Mouse (Mus musculus) lung, embryonic 16.5 days (tissue): Measurements from ENCODE around the gene Samd4. TPM values are rescaled to one million over a fixed set of nuclear protein-coding genes. Genes with fewer than 3 reads are reported as not detected.
A peak's percentile ranks its signal among the peaks of the same experiment; 100 is the strongest.

Experiments used
- ATAC-seq: fragments of 200-750 bp; cut with Nextera tagmentation; 2 replicates; pipeline ENCODE4 v1.8.0; 2017; ENCODE audit warnings: low read depth, mild to moderate bottlenecking, moderate library complexity
- H3K27ac ChIP-seq: fragments of 300-500 bp; sonication (generic); 2 replicates; pipeline ENCODE4 v1.5.1; 2014; ENCODE audit warnings: mild to moderate bottlenecking, control low read depth, low read length
- H3K27me3 ChIP-seq: fragments of 300-500 bp; sonication (generic); 2 replicates; pipeline ENCODE4 v1.6.1; 2014; ENCODE audit warnings: low read depth, low read length, mixed read lengths; ENCODE audit not compliant: control insufficient read depth, insufficient read depth
- H3K36me3 ChIP-seq: fragments of 300-500 bp; sonication (generic); 2 replicates; pipeline ENCODE4 v1.6.1; 2014; ENCODE audit warnings: low read length; ENCODE audit not compliant: control insufficient read depth, insufficient read depth
- H3K4me1 ChIP-seq: fragments of 300-500 bp; sonication (generic); replicated peaks from 2 replicates; pipeline ENCODE4 v1.6.1; 2014; ENCODE audit warnings: low read length, mixed read lengths; ENCODE audit not compliant: control insufficient read depth, insufficient read depth
- H3K4me2 ChIP-seq: fragments of 300-500 bp; sonication (generic); 2 replicates; pipeline ENCODE4 v1.6.1; 2014; ENCODE audit warnings: low read depth, low read length, control low read depth
- H3K4me3 ChIP-seq: fragments of 300-500 bp; sonication (generic); 2 replicates; pipeline ENCODE4 v1.5.1; 2014; ENCODE audit warnings: mild to moderate bottlenecking, low read length, control low read depth
- H3K9ac ChIP-seq: fragments of 300-500 bp; sonication (generic); 2 replicates; pipeline ENCODE4 v1.6.1; 2014; ENCODE audit warnings: low read length, control low read depth
- H3K9me3 ChIP-seq: fragments of 300-500 bp; sonication (generic); 2 replicates; pipeline ENCODE4 v1.6.1; 2016; ENCODE audit warnings: low read length; ENCODE audit not compliant: control insufficient read depth
- WGBS: fragments of 180-500 bp; shearing (Covaris S2); extraction: QIAGEN DNeasy Blood & Tissue Kit; methylation state at CpG from one replicate; pipeline ENCODE4 v1.1.7; 2014; 5-methylcytosine and 5-hydroxymethylcytosine counted together
- polyA plus RNA-seq: library from polyadenylated mRNA; unstranded; fragments of >200 nt; fragmentation: Nextera tagmentation; extraction: Ambion mirVana; gene quantifications from 2 replicates; pipeline ENCODE4 v1.2.1, GENCODE M21; 2015

Samd4 gene
- polyA plus RNA-seq, 1 experiment from 2014 or later, result 6.2 TPM

DNA sequence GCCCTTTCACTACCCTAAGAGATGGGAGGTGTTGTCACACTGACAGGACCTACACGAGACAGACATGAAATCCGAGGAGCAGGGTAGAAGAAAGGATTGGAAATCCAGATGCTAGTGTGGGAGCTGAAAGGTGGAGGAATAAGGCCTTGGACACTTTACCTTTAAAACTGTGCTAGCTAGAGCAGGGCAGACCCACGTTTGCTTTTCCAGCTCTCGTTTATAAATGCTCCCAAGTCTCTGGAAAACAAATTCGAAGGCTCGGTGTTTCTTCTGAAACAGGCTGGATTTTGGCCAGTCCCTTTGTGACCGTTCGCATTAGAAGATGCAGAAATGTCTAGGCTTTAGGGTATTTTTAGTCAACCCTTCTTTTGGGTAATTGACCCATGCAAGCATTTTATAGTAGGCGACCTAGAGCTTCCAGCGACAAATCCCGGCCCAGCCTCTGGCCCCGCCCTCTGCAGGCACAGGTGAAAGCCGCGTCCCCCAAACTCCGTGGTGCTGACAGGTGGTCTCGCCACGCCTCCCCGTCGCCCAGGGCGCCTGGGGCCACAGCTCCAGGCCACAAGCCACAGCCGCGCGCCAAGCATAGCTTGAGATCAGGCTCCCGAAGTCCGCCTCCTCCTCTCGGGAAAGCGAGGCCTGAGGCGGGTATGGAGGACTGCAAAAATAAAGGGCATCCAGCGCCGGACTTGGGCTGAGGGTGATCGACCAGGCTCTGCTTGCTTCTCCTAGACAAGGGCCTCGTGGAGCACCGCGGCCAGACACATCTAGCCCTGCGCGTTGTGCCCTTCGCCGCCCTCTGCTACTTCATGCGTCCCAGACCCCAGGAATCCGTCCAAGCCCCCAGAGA is 848 bp upstream of the Samd4 start:
- H3K4me3 ChIP-seq, result peak overlapping the region; percentile 76
- H3K27me3 ChIP-seq, result no peaks in the 10 kb centered on the region
- H3K4me2 ChIP-seq, result peak overlapping the region; percentile 95
- peak overlapping the region; percentile 93 for H3K27ac ChIP-seq
- 6% methylated on average over 38 of the region's 40 CpGs for WGBS
- peak; percentile 16; the same call in 1 of the 2 replicates for ATAC-seq
- H3K9ac ChIP-seq, result peak overlapping the region; percentile 83
- H3K4me1 ChIP-seq, result peaks cover 12% of the 10 kb centered on the region; the same call in 1 of the 2 replicates
- no peaks in the 10 kb centered on the region for H3K9me3 ChIP-seq
- H3K36me3 ChIP-seq, result no peaks in the 10 kb centered on the region

DNA sequence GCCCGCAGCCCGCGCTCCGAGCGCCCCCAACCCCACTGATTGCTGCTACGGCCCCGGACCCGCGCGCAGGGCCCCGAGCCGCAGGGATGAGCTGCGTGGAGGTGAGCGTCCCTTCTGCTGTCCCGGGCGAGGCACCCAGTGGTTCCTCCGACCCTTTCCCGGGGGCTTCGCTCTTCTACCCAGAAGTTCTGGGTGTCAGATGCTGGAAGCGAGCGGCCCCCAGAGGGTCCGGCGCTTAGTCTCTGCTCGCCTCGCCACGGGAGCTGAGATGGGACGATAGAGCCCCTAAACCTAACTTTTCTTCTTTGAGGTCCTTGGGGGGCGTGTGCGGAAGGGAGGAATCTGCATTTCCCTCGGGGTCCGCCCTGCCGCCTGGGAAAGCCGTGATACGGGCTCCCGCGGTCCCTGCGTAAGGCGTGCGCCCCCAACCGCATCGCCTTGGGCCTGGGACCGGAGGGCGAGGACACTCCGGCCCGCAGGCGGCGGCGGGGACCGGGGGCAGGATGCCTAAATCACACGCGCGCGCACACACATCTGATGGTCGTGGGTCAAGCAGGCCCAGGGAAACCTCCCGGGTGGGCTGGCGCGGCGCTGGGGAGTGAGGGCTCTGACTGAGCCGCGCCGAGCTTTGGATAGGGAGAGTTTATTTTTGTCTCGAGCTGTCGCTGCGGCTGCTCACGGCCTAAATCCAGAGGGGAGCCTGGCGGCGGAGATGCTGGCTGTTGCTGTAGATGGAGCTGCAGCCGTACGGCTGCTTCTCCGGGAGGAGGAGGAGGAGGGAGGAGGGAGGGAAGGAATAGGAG is 615 bp downstream of the Samd4 start:
- H3K4me1 ChIP-seq, result peaks cover 12% of the 10 kb centered on the region; the same call in 1 of the 2 replicates
- H3K4me3 ChIP-seq, result peak overlapping the region; percentile 76
- H3K27me3 ChIP-seq, result no peaks in the 10 kb centered on the region
- H3K27ac ChIP-seq, result peak overlapping the region; percentile 93
- H3K9me3 ChIP-seq, result no peaks in the 10 kb centered on the region
- H3K9ac ChIP-seq, result peak overlapping the region; percentile 83
- H3K4me2 ChIP-seq, result peak overlapping the region; percentile 95
- ATAC-seq, result peak; percentile 34
- no peaks in the 10 kb centered on the region for H3K36me3 ChIP-seq
- under 1% methylated on average over 54 of the region's 70 CpGs for WGBS

- Histone ChIP-seq H3K4me2 (peak overlapping the region; percentile 95), H3K27me3 (no peaks in the 10 kb centered on the region), H3K9ac (peak overlapping the region; percentile 72), H3K4me1 (peaks cover 12% of the 10 kb centered on the region; the same call in 1 of the 2 replicates), H3K4me3 (peak overlapping the region; percentile 76), H3K27ac (peak overlapping the region; percentile 86), H3K36me3 (no peaks in the 10 kb centered on the region), H3K9me3 (no peaks in the 10 kb centered on the region)
- 1% methylated on average over 29 of the region's 29 CpGs for WGBS
- ATAC-seq, result peak; percentile 16; the same call in 1 of the 2 replicates
Measured at GRCm38 (mm10) chr14:46883871-46884441, 1.3 kb downstream of the Samd4 start.

GRCm38 (mm10) chr14:46884701-46885428 is 2.2 kb downstream of the Samd4 start:
- under 1% methylated on average over 39 of the region's 52 CpGs for WGBS
- peaks cover 12% of the 10 kb centered on the region; the same call in 1 of the 2 replicates for H3K4me1 ChIP-seq
- H3K9me3 ChIP-seq, result no peaks in the 10 kb centered on the region
- no peaks in the 10 kb centered on the region for H3K27me3 ChIP-seq
- no peaks in the 10 kb centered on the region for H3K36me3 ChIP-seq
- H3K9ac ChIP-seq, result peak overlapping the region; percentile 72
- H3K4me3 ChIP-seq, result peak overlapping the region; percentile 76
- ATAC-seq, result peak; percentile 32
- peak overlapping the region; percentile 95 for H3K4me2 ChIP-seq
- peak overlapping the region; percentile 86 for H3K27ac ChIP-seq

GRCm38 (mm10) chr14:46885429-46885755 is 2.7 kb downstream of the Samd4 start:
- no peaks in the 10 kb centered on the region for H3K9me3 ChIP-seq
- no peaks in the 10 kb centered on the region for H3K27me3 ChIP-seq
- H3K4me3 ChIP-seq, result peak overlapping the region; percentile 76
- 3% methylated on average over 7 of the region's 7 CpGs for WGBS
- peaks cover 12% of the 10 kb centered on the region; the same call in 1 of the 2 replicates for H3K4me1 ChIP-seq
- peak overlapping the region; percentile 86 for H3K27ac ChIP-seq
- H3K9ac ChIP-seq, result peak overlapping the region; percentile 72
- peak overlapping the region; percentile 95 for H3K4me2 ChIP-seq
- no peak for ATAC-seq
- no peaks in the 10 kb centered on the region for H3K36me3 ChIP-seq

GRCm38 (mm10) chr14:46885891-46886301 is 3.2 kb downstream of the Samd4 start:
- Histone ChIP-seq H3K36me3 (no peaks in the 10 kb centered on the region), H3K9ac (peak overlapping the region; percentile 2; the same call in 1 of the 2 replicates), H3K4me2 (peak overlapping the region; percentile 95), H3K9me3 (no peaks in the 10 kb centered on the region), H3K4me1 (peaks cover 12% of the 10 kb centered on the region; the same call in 1 of the 2 replicates), H3K4me3 (peak overlapping the region; percentile 76), H3K27ac (peak overlapping the region; percentile 86), H3K27me3 (no peaks in the 10 kb centered on the region)
- peak; percentile 39 for ATAC-seq
- WGBS, result 20% methylated on average over 5 of the region's 5 CpGs

- Histone ChIP-seq H3K4me2 (no peak overlapping the region), H3K27me3 (no peaks in the 10 kb centered on the region), H3K9me3 (no peaks in the 10 kb centered on the region), H3K27ac (no peak overlapping the region), H3K4me1 (peaks cover 8% of the 10 kb centered on the region; the same call in 1 of the 2 replicates), H3K4me3 (no peak overlapping the region), H3K36me3 (no peaks in the 10 kb centered on the region), H3K9ac (no peak overlapping the region)
- WGBS, result 79% methylated on average over 4 of the region's 4 CpGs
- no peak for ATAC-seq
Measured at GRCm38 (mm10) chr14:46889096-46889495, 6.4 kb downstream of the Samd4 start.

- Histone ChIP-seq H3K4me2 (no peak overlapping the region), H3K4me3 (no peak overlapping the region), H3K9me3 (no peaks in the 10 kb centered on the region), H3K27me3 (no peaks in the 10 kb centered on the region), H3K4me1 (no peaks in the 10 kb centered on the region), H3K27ac (no peak overlapping the region), H3K36me3 (no peaks in the 10 kb centered on the region), H3K9ac (no peak overlapping the region)
- ATAC-seq, result no peak
- WGBS, result 81% methylated on average over 10 of the region's 10 CpGs
Measured at GRCm38 (mm10) chr14:46893961-46894360, 11.3 kb downstream of the Samd4 start.
